Mouse (Mus musculus) layer of hippocampus, postnatal 25 days (tissue): Measurements from ENCODE around the gene Trim41. TPM values are rescaled to one million over a fixed set of nuclear protein-coding genes. Genes with fewer than 3 reads are reported as not detected.
"Not testable (repeated sequence)": the region's sequence is repeated elsewhere in the genome, so short reads cannot be mapped to it uniquely, and the experiment has no call there.

Experiments used
- DNase-seq, 2 experiments: peaks; one replicate each; pipeline ENCODE4 v3.0.0; 2022; ENCODE audit warnings: mixed read lengths in 2 of 2, low spot score in 1 of 2; ENCODE audit errors: extremely low spot score in 1 of 2
- total RNA-seq, 2 experiments: library from RNA; stranded (reverse); gene quantifications; 2 replicates each; pipeline ENCODE4 v1.2.3; 2021

The Trim41 gene
- total RNA-seq, 2 experiments from 2014 or later, result 50.1 to 50.4 TPM

DNA sequence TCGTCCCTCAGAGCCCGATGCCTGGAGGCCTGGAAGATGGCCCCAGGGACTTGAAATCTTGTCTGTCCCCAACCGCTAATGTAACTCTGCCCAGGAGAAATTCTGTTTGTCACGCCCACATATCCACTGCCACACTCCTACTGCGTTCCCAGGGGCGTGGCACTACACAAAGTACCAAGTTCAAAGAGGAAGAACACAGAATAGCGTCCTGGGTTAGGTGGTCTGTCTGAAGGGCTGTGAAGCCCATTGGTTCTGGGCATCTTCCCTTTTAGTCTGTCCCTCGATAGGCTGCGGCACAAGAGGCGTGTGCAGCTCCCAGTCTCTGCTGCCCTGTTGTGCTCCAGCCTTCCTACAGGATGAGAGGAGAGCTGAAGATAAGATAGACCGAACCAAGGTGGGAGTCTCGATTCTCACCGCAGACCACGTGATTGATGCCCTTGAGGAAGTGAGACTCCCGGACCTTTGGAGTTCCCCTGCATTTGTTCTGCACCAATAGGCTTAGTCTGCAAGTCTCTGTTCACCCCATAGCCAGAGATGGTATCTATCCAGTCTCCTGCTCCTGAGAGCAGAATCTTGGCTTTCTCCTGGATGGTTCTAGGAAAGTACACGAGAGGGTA is 21.1 kb upstream of the Trim41 start:
- DNase-seq, result no peak

- DNase-seq, result peak; percentile 40 to 41
Observed at GRCm38 (mm10) chr11:48837310-48838180, 20.4 kb upstream of the Trim41 start.

GRCm38 (mm10) chr11:48836990-48837309 is 19.8 kb upstream of the Trim41 start:
- no peak for DNase-seq

- no peak for DNase-seq
Observed at GRCm38 (mm10) chr11:48835923-48836322, 18.8 kb upstream of the Trim41 start.

DNA sequence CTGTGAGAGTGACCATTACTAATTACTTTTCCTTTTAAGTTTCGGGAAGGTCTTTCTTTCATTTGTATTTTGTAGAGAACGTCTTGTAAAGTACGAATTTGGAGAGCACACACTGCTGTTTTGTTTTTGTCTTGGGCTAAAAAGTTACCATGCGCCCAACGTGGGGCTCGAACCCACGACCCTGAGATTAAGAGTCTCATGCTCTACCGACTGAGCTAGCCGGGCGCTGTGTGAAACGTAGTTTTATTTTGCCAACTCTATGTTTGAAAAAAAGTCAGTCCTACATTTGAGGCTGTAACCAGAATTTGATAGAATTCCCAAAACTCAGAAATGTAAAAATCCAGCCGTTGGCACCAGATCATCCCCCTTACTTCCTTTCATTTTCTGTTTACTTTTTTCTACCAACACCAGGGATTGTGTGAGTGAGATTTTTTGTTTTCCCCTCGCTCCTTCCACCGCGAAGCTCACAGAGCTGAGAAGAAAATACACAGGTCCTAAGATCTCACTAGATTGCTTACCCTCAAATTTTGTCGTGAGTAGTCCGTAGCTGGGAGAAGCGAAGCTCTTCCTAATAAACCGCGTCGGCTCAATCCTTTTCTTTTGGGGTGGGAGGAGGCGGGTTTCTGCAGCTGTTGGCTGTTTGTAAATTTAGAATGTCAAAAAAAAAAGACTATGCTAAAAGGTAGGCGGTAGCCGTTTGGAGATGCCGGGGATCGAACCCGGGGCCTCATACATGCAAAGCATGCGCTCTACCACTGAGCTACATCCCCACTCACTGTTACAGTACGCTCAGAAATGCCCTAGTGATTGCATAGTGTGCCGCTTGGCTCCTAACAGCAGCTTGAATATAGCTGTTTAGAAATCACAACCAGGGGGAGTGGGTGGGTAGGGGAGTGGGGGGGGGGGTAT is 16.8 kb upstream of the Trim41 start:
- peak; percentile 91 to 96 for DNase-seq

GRCm38 (mm10) chr11:48833078-48833730 is 16.1 kb upstream of the Trim41 start:
- DNase-seq, result no peak

- DNase-seq, result no peak
Observed at GRCm38 (mm10) chr11:48831273-48831672, 14.1 kb upstream of the Trim41 start.

- no peak for DNase-seq
Observed at GRCm38 (mm10) chr11:48830279-48830678, 13.1 kb upstream of the Trim41 start.

DNA sequence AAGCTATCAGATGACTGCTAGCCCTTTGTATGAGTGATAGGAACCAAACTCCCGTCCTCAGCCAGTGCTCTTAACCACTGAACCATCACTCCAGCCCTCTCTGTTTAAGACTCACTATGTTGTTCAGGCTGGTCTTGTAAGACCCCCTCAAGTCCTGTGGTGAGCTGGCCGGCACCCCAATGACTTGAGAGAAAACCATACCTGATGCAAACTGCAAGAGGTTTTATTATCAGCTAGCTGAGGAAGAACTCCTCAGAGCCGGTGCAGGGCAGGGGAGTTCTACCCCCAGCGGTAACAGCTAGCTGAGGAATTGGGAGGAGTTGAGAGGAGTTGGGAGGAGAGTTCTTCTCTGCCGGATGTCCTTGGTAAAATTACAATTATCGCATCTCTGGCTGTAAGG is 10.8 kb upstream of the Trim41 start:
- no peak for DNase-seq

GRCm38 (mm10) chr11:48826752-48827096 is 9.6 kb upstream of the Trim41 start:
- no peak for DNase-seq

- not testable (repeated sequence) for DNase-seq
Observed at GRCm38 (mm10) chr11:48825979-48826751, 9.0 kb upstream of the Trim41 start, which contains the start of the genes Trim7 and Gm12184. TSS of gene Trim7 (plus strand) at chr11:48826140. TSS of gene Gm12184 (minus strand) at chr11:48826655.

- DNase-seq, result no peak
Observed at GRCm38 (mm10) chr11:48824311-48824830, 7.2 kb upstream of the Trim41 start.

DNA sequence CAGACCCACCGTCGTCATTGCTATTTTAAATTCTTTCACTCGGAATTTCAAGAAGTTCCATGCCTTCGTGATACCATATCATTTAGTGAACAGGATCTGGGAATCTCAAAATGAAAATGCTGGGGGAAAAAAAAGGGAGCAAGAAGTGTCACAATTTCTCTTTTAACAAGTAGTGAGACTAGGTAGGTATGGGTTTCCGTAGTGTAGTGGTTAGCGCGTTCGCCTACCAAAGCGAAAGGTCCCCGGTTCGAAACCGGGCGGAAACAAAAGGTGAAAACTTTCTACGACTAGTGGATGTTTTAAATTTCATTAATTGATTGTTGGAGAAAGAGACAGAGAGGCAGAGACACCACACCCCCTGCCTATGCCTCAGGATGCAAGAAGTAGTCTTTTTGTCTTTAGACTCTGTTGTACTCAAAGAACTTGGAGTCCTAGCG is 6.4 kb upstream of the Trim41 start:
- DNase-seq, result peak; percentile 37 to 61

DNA sequence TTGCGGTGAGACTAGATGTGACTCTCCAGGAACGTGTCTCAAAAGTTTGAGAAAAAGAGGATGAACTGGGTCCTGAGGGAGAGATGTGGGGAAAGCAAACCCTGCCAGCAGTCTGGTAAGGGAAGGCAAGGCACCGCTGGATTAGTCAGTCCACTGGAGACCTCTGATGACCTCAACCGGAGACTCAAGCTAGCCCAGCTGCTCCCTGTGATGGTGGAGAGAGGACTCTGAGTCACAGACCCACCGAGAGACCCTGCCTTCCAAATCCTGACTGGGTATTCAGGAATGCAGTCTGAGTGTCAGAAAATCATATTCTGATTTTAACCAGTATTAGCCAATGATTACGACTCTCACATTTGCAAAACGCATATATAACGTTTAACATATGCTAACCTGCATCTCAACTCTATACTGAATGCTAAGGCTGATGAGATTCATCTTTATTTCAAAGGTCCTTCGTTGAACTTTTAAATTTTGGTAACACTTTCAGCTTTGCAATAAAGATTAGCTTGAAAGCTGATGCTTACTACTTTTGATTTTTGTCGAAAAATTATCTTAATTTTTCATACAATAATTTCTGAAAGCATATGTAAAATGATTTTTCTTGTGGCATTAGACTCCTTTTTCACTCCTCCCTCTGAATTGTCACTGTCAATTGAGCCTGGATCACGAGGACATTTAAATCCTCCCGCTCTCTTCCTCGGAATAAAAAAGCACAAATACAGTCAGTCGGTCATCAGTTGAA is 5.8 kb upstream of the Trim41 start:
- no peak for DNase-seq

DNA sequence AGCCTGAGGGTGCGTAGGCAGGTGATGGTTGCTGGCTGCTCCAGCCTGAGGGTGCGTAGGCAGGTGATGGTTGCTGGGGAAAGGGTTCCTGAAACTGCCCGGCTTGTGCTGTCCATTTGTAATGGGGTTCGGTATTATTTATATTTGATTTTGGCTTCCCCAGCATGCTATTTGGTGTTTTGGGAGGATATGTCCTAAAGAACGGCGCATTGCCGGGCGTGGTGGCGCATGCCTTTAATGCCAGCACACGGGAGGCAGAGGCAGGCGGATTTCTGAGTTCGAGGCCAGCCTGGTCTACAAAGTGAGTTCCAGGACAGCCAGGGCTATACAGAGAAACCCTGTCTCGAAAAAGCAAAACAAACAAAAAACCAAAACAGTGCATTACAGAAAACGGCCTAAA is 4.1 kb upstream of the Trim41 start:
- not testable (repeated sequence) for DNase-seq

- DNase-seq, result no peak
Observed at GRCm38 (mm10) chr11:48820308-48820674, 3.1 kb upstream of the Trim41 start.

- DNase-seq, result no peak
Observed at GRCm38 (mm10) chr11:48819614-48820307, 2.6 kb upstream of the Trim41 start.

- peak; percentile 65 to 89 for DNase-seq
Observed at GRCm38 (mm10) chr11:48818346-48818745, 1.2 kb upstream of the Trim41 start.
